Mouse (Mus musculus) CH12.LX (cell line): ENCODE measurements at regions not wholly inside any gene's neighbourhood (a gene's known extent, or its start where the extent isn't known, plus 50 kb on each side); places are given as distances from the start of the nearest gene placed in this dataset.

Source experiments
- DNase-seq: peaks from one replicate; pipeline ENCODE4 v3.0.0-alpha.2; 2013; ENCODE audit errors: extremely low read depth
- H3K27ac ChIP-seq: 2 replicates; pipeline ENCODE4 v1.5.1; 2012; ENCODE audit warnings: low read depth, mild to moderate bottlenecking, control low read depth, moderate library complexity; ENCODE audit not compliant: insufficient read depth
- H3K27me3 ChIP-seq: replicated peaks from 2 replicates; pipeline ENCODE3; 2012; ENCODE audit warnings: inconsistent platforms
- H3K36me3 ChIP-seq, 2 experiments: replicated peaks in 1 of 2; 2 replicates each; pipeline versions ENCODE3 to v1.6.1; 2012; ENCODE audit warnings: inconsistent platforms in 1 of 2, low read length in 1 of 2, mild to moderate bottlenecking in 1 of 2, mixed read lengths in 1 of 2, moderate library complexity in 1 of 2; ENCODE audit not compliant: control insufficient read depth in 1 of 2, insufficient read depth in 1 of 2
- H3K4me1 ChIP-seq, 2 experiments: 2 replicates each; pipeline ENCODE4 v1.6.1; 2012; ENCODE audit warnings: inconsistent platforms in 1 of 2, moderate library complexity in 1 of 2; ENCODE audit not compliant: insufficient read depth in 2 of 2, control insufficient read depth in 1 of 2
- H3K4me2 ChIP-seq: 2 replicates; pipeline ENCODE4 v1.6.1; 2012; ENCODE audit warnings: low read depth, mild to moderate bottlenecking, control low read depth; ENCODE audit not compliant: poor library complexity, insufficient read depth, severe bottlenecking
- H3K4me3 ChIP-seq, 3 experiments: fragments of 150-350 bp in 1 of 3; sonication (generic) in 1 of 3; replicated peaks in 1 of 3; 2 replicates each; pipeline versions ENCODE3 to v1.5.1; 2011 to 2012; ENCODE audit warnings: low read depth in 2 of 3, low read length in 2 of 3, mild to moderate bottlenecking in 2 of 3, moderate library complexity in 2 of 3, control low read depth in 1 of 3, improper control_type of control experiment in 1 of 3, inconsistent platforms in 1 of 3, mixed read lengths in 1 of 3; ENCODE audit not compliant: poor library complexity in 1 of 3
- H3K79me2 ChIP-seq: replicated peaks from 2 replicates; pipeline ENCODE4 v1.6.1; 2012; ENCODE audit warnings: mild to moderate bottlenecking, moderate library complexity; ENCODE audit not compliant: control insufficient read depth, poor library complexity, insufficient read depth, severe bottlenecking; ENCODE audit errors: extremely low read depth
- H3K9ac ChIP-seq: 2 replicates; pipeline ENCODE4 v1.6.1; 2012; ENCODE audit warnings: low read depth, mild to moderate bottlenecking, control low read depth, moderate library complexity; ENCODE audit not compliant: insufficient read depth
- H3K9me3 ChIP-seq: replicated peaks from 2 replicates; pipeline ENCODE3; 2012; ENCODE audit warnings: low read length, inconsistent platforms, mixed read lengths
- BHLHE40 ChIP-seq: IDR thresholded peaks from 2 replicates; pipeline ENCODE4 v1.6.1; 2011; ENCODE audit warnings: mild to moderate bottlenecking, low read depth, low read length, improper control_type of control experiment
- E2F4 ChIP-seq: IDR thresholded peaks from 2 replicates; pipeline ENCODE4 v1.6.1; 2011; ENCODE audit warnings: low read depth, low read length, improper control_type of control experiment; ENCODE audit not compliant: insufficient replicate concordance
- ELF1 ChIP-seq: IDR thresholded peaks from 2 replicates; pipeline ENCODE4 v1.6.1; 2014; ENCODE audit warnings: low read depth, mild to moderate bottlenecking, inconsistent platforms, low read length, improper control_type of control experiment
- GABPA ChIP-seq: IDR thresholded peaks from 2 replicates; pipeline ENCODE4 v1.6.1; 2012; ENCODE audit warnings: low read depth, low read length, improper control_type of control experiment, inconsistent platforms; ENCODE audit not compliant: insufficient replicate concordance
- IRF4 ChIP-seq: IDR thresholded peaks from 2 replicates; pipeline ENCODE4 v1.6.1; 2014; ENCODE audit warnings: low read depth, mild to moderate bottlenecking, inconsistent platforms, low read length, improper control_type of control experiment
- JUND ChIP-seq: conservative IDR thresholded peaks from 2 replicates; pipeline ENCODE4 v1.6.1; 2011; ENCODE audit warnings: low read depth, low read length, improper control_type of control experiment
- MAX ChIP-seq: IDR thresholded peaks from 2 replicates; pipeline ENCODE4 v1.6.1; 2011; ENCODE audit warnings: low read length, improper control_type of control experiment
- MYC ChIP-seq: IDR thresholded peaks from 2 replicates; pipeline ENCODE4 v1.6.1; 2011; ENCODE audit warnings: low read depth, mild to moderate bottlenecking, improper control_type of control experiment, low read length
- NELFE ChIP-seq: IDR thresholded peaks from 2 replicates; pipeline ENCODE4 v1.6.1; 2011; ENCODE audit warnings: low read depth, low read length, improper control_type of control experiment
- RAD21 ChIP-seq: IDR thresholded peaks from 2 replicates; pipeline ENCODE4 v1.6.1; 2011; ENCODE audit warnings: low read depth, mild to moderate bottlenecking, low read length, improper control_type of control experiment, moderate library complexity
- SIN3A ChIP-seq: IDR thresholded peaks from 2 replicates; pipeline ENCODE4 v1.6.1; 2012; ENCODE audit warnings: low read length, improper control_type of control experiment, inconsistent platforms
- SMC3 ChIP-seq: IDR thresholded peaks from 2 replicates; pipeline ENCODE4 v1.6.1; 2011; ENCODE audit warnings: low read depth, low read length, improper control_type of control experiment
- UBTF ChIP-seq: IDR thresholded peaks from 2 replicates; pipeline ENCODE4 v1.6.1; 2012; ENCODE audit warnings: low read depth, mild to moderate bottlenecking, inconsistent platforms, low read length, improper control_type of control experiment, moderate library complexity
- USF1 ChIP-seq: IDR thresholded peaks from 2 replicates; pipeline ENCODE4 v1.6.1; 2014; ENCODE audit warnings: low read depth, mild to moderate bottlenecking, inconsistent platforms, low read length, improper control_type of control experiment
- USF2 ChIP-seq: conservative IDR thresholded peaks from 2 replicates; pipeline ENCODE4 v1.6.1; 2011; ENCODE audit warnings: low read depth, low read length, improper control_type of control experiment
- ZKSCAN1 ChIP-seq: IDR thresholded peaks from 2 replicates; pipeline ENCODE4 v1.6.1; 2012; ENCODE audit warnings: low read depth, inconsistent platforms, low read length, improper control_type of control experiment, borderline replicate concordance
- dilution Hi-C: fragments of 300-500 bp; cut with MboI; formaldehyde crosslinking; loops from 2 replicates; pipeline ENCODE4 v1.14.3; 2020; ENCODE audit warnings: low sequenced_read_pairs; ENCODE audit not compliant: extremely low pct_unique_long_range_greater_than_20kb, extremely low pct_ligation_motif_present
- in situ Hi-C: fragments of 300-500 bp; cut with MboI; formaldehyde crosslinking; loops from 3 replicates; pipeline ENCODE4 v1.14.3; 2019; ENCODE audit warnings: low sequenced_read_pairs, low pct_ligation_motif_present, low pct_unique_long_range_greater_than_20kb, mixed read lengths

DNA sequence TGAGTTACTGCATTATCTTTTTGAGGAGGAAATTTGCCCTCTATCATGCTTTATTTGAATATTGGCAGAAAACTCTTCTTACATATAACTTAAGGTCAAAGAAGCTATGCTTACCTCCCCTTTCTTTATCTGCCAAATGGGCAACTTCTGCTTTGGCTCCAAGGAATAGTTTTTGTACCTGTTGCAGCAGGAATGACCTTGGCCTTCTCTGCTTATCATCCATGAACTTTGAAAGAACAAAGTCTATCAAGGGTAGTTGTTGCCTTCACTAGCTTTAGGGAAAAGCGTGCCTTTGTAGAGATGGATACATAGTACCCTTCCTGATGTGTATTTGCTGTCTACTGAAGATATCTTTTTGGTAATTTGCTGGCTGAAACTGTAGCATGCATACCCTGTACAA lies 59.1 kb upstream of the Cast start:
- DNase-seq: no peak
- H3K4me3 ChIP-seq: no peak overlapping the region
- no peaks in the 10 kb centered on the region for H3K79me2 ChIP-seq
- in situ Hi-C loops: loop anchor here (25.0 kb wide), 2 partner anchors 320 to 1020 kb away; no protein-coding TSS in a partner anchor
- peaks cover 1% of the 10 kb centered on the region for H3K27me3 ChIP-seq
- TF ChIP-seq USF1: no peak
- TF ChIP-seq GABPA: no peak
- no peak for TF ChIP-seq UBTF
- no peak for TF ChIP-seq RAD21
- no peak for TF ChIP-seq IRF4
- TF ChIP-seq SMC3: no peak
- no peak for TF ChIP-seq USF2
- no peak for TF ChIP-seq MAX
- TF ChIP-seq E2F4: no peak
- TF ChIP-seq NELFE: no peak
- no peak for TF ChIP-seq BHLHE40
- TF ChIP-seq JUND: no peak
- no peak for TF ChIP-seq MYC
- TF ChIP-seq ZKSCAN1: no peak
- no peak for TF ChIP-seq SIN3A
- no peak overlapping the region for H3K4me2 ChIP-seq
- H3K9me3 ChIP-seq: no peaks in the 10 kb centered on the region
- no peaks in the 10 kb centered on the region for H3K4me1 ChIP-seq
- H3K27ac ChIP-seq: no peak overlapping the region
- H3K36me3 ChIP-seq: no peaks in the 10 kb centered on the region
- H3K9ac ChIP-seq: no peak overlapping the region
- dilution Hi-C loops: no loop called here

DNA sequence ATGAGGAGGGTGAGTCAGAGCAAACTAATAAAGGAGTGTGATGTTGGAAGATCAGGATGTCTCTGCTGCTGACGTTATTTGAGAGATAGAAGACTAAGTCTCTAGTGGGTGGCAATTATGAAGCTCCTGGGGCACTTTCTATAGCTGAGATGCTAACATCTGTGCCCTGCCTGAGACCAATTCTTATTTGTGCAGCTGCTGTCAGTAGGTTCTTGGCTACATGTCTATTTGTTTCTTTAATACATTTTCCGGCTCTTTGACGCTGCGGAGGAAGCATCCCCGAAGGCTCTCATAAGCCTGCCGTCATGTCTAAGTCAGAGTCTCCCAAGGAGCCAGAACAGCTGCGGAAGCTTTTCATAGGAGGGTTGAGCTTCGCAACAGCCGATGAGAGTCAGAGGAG lies 55.4 kb upstream of the Cast start:
- no peaks in the 10 kb centered on the region for H3K4me1 ChIP-seq
- H3K27ac ChIP-seq: no peak overlapping the region
- no peak for DNase-seq
- no peaks in the 10 kb centered on the region for H3K36me3 ChIP-seq
- no peak overlapping the region for H3K4me2 ChIP-seq
- H3K79me2 ChIP-seq: no peaks in the 10 kb centered on the region
- dilution Hi-C loops (no loop called here), in situ Hi-C loops (loop anchor here (25.0 kb wide), 2 partner anchors 323 to 1023 kb away; no protein-coding TSS in a partner anchor)
- H3K9ac ChIP-seq: no peak overlapping the region
- no peak overlapping the region for H3K4me3 ChIP-seq
- TF ChIP-seq BHLHE40 (no peak), ELF1 (no peak)
- peaks cover 1% of the 10 kb centered on the region for H3K27me3 ChIP-seq
- no peaks in the 10 kb centered on the region for H3K9me3 ChIP-seq
